Mouse (Mus musculus) bone marrow macrophage, adult 2 months (primary cell): Measurements from ENCODE around the gene Fbxl14.

ENCODE experiments used
- CTCF ChIP-seq: IDR thresholded peaks from 2 replicates; pipeline ENCODE4 v1.5.1; 2012; ENCODE audit warnings: low read depth, mild to moderate bottlenecking, low read length, moderate library complexity
- POLR2A ChIP-seq: IDR thresholded peaks from 2 replicates; pipeline ENCODE4 v1.6.1; 2012; ENCODE audit warnings: mild to moderate bottlenecking, low read depth, low read length, borderline replicate concordance

DNA sequence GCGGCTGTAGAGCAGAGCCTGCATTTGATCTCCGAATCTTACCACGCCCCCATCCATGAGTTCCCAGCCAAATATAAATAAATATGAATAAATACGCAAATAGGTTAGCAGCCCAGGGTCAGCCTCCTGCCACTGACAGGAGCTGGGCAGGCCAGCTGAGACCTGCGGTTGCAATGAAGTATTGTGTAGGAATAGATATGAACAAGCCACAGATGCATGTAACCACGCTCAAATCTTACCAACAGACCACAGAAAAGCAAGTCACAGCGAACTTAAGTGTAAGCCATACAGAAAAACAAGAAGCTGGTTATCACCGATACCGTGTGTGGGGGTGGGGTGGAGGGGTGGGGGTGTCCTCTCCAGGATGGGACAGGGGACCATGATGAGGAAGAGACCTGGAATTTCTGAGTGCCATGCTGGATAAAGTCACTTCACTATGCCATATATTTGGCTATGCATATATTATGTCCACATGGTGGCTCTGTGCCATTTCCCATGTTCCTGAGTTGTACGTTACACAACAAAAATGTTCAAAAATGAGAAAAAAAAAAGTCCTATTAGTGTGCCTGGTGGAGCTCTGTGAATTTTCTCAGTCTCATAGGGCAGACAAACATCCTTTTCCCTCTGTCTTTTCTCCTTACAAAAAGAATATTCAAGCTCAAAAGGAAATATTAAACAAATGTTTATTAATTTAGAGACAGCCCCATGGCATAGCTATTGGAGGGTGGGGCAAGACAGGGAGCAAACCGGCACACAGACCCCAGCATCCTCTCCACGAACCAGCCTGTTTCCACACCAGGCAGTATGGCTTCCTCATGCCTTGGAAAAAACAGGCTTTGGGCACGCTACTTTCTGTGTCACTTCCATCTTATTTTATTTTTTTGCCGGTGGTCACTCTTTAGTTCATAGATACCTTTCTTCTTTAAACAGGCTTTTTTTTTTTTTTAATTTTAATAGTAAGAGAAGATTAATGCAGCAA, 28.2 kb upstream of the Fbxl14 start:
- no peak for TF ChIP-seq POLR2A
- no peak for TF ChIP-seq CTCF
